Mouse (Mus musculus): Measurements from ENCODE around the gene Dlx6. TPM values are rescaled to one million over a fixed set of nuclear protein-coding genes. Genes with fewer than 3 reads are reported as not detected.

Gene Dlx6
- polyA plus RNA-seq (2012; rRNA removed), result 4.2 and 7.6 TPM in 2 replicates

GRCm38 (mm10) chr6:6863160-6863870 is at the start of gene Dlx6:
Dlx6 (plus strand) TSS chr6:6863334.

GRCm38 (mm10) chr6:6881638-6882190 is 18.6 kb downstream of the Dlx6 start, which contains the start of gene Dlx5:
Dlx5 (minus strand) TSS chr6:6882085.

Other genes with a start within 250 kb of the Dlx6 start
- 4.0 and 8.0 TPM in 2 replicates for gene Dlx5, start 18.8 kb downstream of the Dlx6 start, polyA plus RNA-seq (2012; rRNA removed)
- gene Sdhaf3, start 92.7 kb downstream of the Dlx6 start, polyA plus RNA-seq (2012; rRNA removed), result 2.1 and 4.0 TPM in 2 replicates